Mouse (Mus musculus) skeletal muscle tissue, adult 2 months (tissue): ENCODE data around the gene Msl3.
A peak's percentile ranks its signal among the peaks of the same experiment; 100 is the strongest.
"Not testable (repeated sequence)": the region's sequence is repeated elsewhere in the genome, so short reads cannot be mapped to it uniquely, and the experiment has no call there.

Experiments
- DNase-seq: peaks from one replicate; pipeline ENCODE4 v3.0.0-alpha.2; 2012; ENCODE audit warnings: low read depth, low spot score

The Msl3 gene

DNA sequence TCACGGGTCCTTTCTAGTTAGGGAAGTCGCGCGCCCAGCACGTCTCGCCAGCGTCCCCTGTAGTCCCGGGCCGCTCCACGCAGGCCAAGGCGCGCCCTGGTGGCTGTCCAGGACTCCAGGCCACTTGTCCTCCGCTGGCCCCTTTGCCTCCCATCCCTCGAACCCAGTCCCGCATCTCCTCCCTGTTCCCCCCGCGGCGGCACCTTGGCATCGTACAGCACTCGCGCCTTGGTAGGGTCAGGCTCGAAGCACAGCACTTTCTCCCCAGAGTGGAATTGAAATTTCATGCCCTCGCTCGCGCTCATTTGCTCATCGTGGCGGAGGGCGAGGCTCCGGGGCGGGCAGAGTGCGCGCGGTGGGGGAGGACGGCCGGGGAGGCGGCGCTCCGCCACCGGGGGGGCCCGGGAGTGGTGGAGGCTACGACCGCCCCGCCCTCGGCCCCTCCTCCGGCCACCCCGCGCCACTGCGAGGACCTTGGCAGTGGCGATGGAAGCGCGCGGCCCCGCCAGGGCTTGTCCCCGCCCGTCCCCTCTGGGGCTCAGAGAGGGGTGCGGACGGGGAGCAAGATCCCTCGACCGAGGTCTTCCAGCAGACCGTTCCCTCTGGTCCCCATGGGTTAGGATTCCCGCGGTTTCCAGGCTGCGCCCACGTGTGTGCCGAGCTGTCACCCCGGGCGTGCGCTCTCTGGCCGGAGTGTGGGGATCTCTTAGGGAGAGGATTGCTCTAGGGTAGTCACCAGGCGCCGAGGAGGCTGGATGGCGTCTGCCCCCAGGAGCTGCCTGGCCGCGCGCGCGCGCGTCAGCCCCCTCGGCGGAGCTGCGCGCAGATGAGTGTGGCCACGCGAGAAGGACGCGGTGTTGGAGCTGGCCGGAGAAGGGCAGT is at the start of gene Msl3:
Msl3 (minus strand) TSS at position 374 of the 882 bp plus-strand sequence.
- DNase-seq, result peak; percentile 71

DNA sequence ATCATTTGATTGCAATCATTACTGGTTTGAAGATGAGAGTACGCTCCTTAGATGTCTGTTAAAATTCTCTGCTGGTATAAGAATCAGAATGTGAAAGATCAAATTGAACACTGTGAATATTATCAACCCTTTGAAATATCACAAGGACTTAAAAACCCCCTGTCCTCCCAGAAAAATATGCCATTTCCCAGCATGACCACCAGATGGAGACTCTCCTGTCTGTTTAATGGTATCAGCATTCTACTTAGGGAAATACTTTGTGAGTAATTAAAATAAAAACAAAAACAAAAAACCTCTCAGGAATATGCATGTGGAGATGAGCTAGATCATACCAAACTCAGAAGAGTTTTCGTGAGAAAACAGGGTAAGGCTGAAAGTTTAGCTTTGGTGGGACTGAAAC is 44.3 kb upstream of the Msl3 start:
- peak; percentile 1 for DNase-seq

DNA sequence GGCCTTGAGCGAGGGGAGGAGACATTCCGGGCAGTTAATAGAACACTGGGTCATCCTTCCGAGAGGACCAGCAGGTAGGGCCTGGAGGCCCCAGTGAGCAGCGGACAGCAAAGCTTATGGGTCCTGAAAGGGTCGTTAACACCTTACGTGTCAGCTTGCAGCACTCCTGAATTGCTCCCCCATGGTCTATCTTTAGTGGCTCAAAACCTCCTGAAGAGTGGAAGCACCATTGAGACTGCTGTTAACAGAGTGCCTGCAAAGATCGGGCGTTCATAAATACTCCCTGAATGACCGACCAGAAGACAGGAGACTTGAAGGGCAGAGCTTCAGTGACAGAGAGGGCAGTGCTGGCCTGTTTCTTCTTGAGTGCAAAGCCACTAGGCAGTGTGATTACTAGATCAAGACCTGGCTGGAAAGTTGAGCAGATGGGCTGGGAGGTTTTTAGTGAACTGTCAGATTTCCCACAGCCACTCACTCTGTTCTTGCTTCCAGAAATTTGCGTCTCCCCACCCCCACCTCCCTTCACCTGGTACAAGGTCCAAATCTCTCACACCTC is 787 bp upstream of the Msl3 start:
- DNase-seq, result no peak

DNA sequence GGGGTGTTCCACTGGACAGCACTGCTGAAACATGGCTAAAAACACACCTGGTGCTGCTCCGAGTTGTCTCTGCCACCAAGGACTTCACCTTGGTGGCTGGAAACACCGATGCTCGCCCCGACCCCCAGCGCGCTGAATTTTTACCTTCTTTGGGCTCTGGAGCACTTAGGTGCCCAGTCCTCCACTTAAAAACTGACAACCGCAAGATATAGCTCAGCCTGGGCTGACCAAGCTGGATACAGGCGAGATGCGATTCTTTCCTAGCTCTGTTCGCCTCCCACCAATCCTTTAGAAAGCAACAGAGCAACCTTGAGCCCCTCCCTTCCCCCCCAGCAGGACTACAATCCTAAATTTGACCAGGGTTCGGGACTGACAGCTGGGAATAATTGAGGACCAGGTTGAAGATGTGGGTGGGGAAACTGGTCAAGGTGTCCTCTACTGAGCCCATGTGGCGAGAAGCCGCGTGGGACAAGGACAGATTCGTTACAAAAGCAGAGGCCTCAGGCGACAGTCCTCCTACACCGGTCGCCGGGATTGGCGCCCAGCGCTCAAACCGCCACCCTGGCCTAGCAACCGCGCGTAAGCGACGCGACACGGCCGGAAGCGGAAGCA is 679 bp downstream of the Msl3 start:
- DNase-seq, result no peak

DNA sequence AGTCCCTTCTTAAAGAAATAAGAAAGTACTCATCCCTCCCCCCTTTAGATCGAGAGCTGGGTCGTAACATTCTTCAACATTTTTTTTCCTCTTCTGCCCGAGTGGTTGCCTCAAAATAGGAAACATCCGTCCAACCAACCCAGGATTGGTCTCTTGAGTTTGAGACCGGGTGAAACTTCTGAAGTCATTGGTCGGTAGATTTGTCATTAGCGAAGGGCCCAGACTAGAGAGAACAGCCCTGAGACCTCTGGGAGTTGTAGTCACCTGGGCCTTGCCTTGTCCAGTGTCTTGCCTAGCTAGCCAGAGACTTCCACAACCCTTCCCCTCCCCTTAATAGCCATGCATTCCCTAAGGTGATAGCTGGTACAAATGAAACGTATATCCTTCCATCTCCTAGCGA is 1.3 kb downstream of the Msl3 start:
- DNase-seq, result peak; percentile 72

DNA sequence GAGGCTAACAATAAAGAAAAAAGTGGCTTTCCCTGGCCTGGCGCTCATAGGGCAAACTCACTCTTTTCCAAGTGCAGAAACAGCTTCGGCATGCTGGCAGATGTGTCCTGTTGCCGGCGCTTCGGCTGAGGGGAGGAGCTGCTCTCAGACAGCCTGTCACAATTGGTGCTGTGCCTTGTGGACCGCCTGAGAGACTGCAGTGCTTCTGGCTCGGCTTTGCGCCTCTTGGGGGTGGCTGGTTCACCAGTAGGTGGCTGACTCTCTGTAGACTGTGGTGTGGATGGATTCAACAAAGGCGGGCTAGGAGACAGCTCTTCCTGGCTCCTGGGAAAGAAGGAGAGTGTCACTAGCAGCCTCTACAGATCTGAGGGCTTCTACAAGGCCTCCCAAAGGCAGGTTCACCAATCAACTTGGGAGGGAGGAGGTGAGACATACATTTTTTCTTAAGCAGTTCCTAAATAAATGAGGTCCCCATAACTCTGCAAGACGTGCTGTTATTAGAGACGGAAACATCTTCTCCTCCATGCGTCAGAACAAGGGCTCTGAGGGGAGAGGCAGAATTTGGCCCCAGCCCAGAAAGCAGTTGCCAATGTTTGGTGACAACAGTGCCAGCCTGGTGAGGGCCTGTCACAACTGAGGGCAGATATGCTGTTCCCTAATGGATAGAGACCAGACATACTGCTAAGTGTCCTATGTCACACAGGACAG is 9.6 kb downstream of the Msl3 start:
- DNase-seq, result no peak

DNA sequence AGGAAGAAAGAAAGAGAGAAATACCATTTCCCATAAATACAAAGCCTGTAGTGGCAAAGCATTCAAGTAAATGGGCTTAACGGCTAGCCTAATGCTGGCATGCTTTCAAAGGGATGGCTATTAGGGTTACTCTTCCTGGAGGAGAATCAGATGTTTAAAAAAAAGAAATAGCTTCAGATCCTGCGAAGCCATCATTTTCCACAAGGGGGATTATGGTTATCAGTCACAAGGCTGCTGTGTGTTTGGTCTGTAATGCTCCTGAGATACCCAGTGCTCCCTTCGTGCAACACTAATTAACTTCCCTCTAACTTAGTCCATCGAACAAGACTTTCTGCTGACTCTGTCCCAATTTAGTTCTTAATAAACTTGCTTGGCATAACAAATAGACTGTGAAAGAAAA is 13.5 kb downstream of the Msl3 start:
- DNase-seq, result no peak

DNA sequence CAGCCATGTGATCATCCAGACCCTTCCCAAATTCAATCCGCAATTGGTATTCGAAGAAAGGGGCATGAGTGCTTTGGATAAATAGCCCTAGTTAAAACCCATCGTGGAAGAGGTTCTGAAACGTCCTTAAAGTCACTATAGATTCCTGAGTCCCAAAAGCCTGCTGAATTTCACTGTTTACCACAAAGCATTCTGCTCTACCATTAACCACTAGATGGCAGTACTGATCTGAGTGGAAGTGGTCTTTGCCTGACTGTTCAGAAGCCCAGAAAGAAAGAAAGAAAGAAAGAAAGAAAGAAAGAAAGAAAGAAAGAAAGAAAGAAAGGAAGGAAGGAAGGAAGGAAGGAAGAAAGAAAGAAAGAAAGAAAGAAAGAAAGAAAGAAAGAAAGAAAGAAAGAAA is 13.9 kb downstream of the Msl3 start:
- DNase-seq, result not testable (repeated sequence)

DNA sequence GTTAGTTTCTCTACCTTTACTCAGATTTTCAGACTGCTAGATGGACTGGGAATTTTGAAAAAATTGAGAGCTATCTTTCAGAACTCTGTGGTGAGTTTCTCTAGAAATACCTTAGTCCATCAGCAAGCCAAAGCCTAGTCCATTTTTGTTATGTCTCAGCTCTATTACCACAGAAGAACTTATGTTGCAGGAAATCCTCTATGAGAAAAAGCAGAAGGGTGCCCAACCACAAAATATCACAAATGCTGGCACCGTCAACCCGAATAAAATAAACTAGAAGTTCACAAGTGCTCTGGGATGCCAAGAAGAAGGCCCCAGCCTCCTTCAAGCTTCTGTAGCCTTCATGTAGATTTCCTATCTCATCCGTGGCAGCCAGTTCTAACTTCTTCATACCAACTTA is 14.4 kb downstream of the Msl3 start:
- DNase-seq, result no peak

DNA sequence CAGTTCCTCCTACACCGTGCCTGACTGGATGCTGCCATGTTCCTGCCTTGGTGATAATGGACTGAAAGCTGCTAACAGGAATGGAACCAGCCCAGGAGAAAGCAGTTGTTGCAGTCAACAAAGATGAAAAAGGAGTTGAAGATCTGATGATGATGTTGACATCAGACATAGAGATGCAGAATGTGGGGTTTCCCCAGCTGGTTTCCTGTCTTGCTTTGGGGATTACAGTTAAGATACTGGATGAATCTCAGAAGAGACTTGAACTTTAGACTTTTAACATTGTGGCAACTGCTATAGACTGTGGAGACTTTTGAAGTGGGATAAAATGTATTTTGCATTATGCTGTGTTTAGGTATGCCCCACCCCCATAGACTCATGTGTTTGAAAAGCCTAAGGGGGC is 15.9 kb downstream of the Msl3 start:
- DNase-seq, result no peak

DNA sequence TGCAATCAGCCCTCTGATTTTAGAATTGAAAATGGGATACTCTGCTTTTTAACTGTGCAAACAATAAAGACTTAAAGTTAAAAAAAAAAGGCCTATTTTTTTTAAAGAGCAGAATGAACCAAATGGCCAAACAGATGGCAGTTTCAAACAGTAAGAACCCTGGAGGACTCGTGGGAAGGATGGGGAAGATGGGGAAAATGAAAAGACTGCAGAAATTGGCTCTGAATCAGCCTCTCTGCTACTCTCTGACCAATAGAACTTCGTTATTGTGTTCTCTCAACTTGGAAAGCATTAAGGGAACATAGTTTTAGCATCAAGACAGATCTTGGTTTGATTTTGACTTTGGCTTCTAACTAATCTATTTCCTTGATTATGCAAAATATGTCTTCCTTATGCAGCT is 24.4 kb downstream of the Msl3 start:
- no peak for DNase-seq

DNA sequence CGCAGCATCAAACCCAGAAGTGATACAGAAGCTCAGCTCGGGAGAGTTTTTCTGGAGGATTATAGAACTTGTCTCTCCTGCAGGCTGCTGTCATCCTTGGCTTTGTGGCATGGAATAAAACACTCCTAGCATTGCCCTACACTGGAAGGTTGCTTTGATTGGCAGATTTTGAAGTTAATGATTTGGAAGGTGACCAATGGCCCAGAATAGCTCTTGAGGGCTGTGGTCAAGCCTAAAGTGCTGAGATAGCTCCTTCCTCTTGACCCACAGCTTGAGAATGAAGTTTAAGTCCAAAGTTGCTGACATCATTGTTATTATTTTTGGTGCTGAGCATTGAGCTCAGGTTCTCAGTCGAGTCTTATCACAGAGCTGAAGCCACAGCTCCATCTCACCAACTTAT is 26.0 kb downstream of the Msl3 start:
- peak; percentile 80 for DNase-seq

DNA sequence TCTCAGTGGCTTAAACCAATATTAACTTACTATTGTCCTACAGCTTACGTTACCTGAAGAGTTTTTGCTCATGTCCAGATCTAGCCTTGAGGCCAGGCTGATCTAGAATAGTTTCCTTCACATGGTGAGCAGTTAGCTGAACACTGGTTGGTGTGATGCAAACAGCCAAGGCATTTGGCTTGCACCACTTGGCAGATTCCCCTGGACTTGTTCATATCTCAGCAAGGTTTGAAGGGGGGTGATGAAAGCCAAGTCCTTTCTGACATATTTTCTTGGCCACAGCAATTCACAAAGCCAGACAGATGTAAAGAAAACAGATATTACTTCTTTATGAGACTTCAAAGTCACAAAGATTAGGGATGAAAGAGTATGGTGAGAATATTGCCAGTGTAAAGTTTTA is 30.2 kb downstream of the Msl3 start:
- DNase-seq, result no peak

DNA sequence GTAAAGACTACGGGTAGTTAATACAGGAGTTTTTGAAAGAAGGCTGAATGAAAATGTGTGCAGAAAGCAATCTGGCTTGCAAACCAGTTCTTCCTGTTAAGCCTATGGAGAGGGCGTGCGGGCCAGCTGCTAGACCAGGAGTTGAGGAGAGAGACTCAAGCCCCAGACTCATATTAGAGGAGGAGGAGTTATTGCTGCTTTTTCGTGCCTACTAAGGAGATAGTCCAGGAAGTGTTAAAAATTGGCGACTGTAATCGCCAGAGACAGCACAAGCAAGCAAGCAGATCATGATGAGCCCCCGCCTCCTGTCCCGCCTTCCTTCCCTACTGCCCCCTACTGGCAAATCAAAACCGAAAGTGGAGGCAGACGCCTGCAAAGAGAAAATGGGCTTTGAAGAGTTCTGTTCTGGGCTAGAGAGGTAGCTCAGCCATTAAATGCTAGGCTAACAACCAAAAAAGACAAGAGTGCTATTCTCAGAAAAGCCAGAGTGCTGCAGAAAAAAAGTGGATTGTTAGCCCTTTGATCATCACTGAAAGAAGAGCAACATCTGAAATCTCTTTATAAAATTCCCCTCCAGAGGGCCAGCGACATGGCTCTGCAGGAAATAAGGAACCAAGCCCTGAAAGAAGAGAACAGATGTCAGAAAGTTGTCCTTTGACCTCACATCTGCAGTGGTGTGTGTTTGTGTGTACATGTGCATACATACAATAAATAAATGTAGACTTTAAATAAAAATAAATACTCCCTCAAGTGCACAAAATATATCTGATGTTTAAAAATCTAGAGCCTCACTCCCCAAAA is 33.9 kb downstream of the Msl3 start:
- peak; percentile 54 for DNase-seq
